Mouse (Mus musculus) layer of hippocampus, adult 9-10 months (tissue): Measurements from ENCODE around the gene Rps13.

ENCODE experiments used
- DNase-seq: peaks from one replicate; pipeline ENCODE4 v3.0.0; 2022; ENCODE audit warnings: low spot score

The Rps13 gene

DNA sequence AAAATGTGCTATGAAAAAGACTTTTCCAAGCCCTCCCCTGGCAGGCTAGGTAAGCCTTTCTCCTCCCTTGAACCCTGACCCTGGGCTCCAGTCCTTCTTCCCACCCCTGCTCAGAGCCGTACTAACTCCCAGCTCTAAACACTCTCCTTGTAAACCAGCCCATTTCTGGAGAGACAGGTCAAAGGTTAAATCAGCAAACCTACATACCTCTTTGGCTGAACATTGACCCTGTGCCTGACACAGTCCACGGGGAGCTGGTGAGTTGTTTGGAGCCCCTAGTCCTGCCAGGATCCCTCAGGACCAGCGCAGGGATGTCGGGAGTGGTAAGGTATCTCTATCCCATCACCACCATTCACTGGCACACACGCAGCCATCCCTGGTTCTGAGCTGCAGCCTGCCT lies 41.6 kb downstream of the Rps13 start:
- no peak for DNase-seq

DNA sequence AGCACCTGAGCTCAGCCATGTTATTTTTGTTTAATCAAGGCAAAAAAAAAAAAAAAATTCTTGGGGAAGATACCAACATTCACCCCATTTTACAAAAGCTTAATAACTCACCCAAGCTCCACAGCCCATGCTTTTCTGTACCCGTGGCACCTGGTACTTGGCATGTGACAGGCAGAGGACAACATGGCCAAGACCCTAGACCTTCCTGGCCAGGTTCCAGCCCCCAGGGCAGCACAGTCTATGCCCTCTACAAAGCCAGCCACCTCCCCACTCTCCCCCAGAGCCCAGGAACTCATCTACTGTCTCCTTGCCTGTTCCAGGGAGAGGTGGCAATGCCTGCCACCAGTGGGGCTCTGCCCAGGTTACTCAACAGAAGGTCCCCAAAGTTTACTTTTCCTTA lies 43.4 kb downstream of the Rps13 start:
- DNase-seq, result no peak

DNA sequence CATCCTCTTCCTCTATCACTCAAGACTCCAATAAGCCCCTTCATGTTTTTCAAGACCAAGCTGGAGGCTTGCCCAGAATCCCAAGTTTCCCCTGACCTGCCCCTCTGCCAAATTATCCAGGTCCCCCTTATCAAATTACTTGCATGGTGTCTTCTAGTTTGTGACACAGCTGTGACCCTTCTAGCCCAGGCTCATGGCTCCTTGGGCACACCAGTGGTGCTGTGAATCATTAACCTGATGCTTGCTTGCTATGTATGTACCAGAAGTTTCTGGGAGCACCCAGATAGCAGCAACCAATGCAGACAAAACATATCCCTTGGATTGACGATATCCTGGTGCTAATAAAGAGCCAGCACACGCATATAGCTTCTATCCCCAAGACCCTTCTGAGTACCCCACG lies 45.0 kb downstream of the Rps13 start:
- DNase-seq, result no peak

DNA sequence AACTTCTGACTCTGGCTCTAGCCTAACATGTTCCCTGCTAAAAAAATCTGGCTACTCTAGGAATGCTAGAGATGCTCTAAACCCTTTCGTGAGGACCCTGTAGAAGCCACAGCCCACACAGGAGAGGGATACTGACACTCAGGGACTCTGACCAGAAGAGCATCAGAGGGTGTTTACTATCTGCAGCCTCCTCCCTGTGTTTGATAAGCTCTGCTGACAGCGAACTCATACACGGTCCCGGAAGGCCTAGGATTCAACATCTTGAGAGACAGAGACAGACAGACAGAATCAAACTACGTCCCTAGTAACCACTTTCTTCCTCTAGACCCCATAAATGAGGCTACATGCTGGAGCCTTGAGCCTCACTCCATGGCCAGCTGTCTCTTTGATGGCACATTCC lies 46.0 kb downstream of the Rps13 start:
- DNase-seq, result no peak

DNA sequence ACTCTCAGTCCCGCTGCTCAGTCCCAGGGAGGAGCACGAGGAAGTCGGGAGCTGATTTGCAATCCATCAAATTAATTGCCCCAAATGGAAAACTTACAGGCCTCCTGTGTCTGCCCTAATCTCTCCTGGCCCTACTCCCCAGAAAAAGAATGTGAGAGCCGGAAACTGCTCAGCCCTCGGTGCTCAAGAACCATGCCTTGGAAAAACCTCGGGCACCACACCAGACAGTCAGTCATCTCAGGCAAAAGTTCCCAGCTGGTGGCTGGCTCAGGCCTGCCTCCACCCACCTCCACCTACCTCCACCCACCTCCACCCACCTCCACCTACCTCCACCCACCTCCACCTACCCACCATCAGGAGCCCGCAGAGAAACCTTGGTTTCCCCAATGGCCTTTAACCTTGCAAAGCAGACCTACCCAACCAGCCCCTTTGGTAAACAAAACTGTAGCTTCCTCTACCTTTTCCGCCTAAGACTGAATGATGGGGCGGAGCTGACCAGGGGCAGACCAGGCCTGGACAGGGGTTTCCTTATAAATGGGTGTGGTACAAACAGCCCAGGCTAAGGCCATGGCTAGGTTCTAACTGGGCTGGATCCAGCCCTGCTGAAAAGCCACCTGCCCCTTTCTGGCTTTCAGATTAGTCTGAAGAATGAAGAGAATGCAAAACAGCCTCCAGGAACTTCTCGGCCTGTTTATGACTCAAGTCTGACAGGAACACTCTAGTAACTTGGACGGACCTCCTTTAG lies 47.2 kb downstream of the Rps13 start:
- no peak for DNase-seq

DNA sequence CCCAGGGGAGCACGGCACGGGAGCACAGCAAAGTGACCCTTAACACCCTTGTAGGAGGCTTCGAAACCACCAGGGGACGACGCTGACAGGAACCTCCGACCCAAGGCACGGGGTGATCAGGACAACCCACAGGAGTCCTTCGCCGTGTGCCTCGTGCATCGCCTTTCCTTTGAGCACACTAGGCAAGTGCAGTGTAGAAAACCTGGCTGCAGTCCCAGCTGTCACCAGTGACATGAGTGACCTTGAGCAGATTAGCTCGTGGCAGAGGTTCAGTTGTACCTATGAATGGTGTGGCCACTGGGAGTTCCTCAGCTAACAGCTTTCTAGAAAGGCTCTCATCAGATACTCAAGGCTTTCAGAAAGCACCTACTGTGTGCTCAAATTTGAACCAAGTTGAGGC lies 47.8 kb downstream of the Rps13 start:
- DNase-seq, result no peak

DNA sequence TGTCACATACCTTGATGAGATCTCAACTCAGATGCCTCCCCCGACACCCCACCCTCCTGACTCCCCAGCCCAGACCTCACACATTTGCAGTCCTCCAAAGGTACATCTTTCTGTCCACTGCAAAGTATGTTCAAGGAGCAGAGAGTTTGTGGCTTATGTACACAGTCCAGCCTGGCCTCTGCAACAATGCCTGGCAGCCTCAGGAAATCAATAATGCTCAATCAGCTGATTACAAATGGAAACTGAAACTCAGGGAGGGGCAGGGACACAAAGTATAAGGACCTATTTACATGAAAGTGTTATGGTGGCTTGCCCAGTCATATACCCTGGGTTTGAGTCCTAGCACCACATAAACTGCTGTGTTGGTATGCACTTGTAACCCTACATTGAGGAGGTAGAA lies 48.8 kb downstream of the Rps13 start:
- DNase-seq, result no peak

DNA sequence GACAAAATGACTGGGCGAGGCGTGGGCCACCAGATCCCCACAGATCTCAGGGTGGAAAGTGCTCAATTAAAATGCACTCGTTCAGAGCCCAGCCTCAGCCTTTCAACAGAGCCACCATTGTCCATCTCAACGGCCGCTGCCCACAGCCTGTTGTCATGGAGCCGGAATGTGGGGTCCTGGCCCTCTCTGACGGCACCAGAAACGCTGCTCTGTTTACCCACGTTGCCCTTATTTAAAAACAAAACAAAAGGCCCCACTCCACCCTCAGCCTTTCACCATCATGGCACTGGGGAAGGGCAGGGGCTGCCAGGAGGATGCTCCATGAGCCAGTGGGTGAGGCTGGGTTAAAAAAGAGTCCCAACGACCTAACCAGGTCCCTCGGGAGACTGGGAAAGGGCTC lies 51.2 kb downstream of the Rps13 start:
- DNase-seq, result no peak
